Mouse (Mus musculus) colon, adult 2 months (tissue): ENCODE data around the gene Tbx4. TPM values are rescaled to one million over a fixed set of nuclear protein-coding genes. Genes with fewer than 3 reads are reported as not detected.

Experiments used
- polyA plus RNA-seq: library from polyadenylated mRNA; depleted of rRNA; stranded (reverse); fragments of >200 nt; gene quantifications from 2 replicates; pipeline ENCODE4 v1.2.3, GENCODE M21; 2012; rRNA removed

Tbx4 gene
- polyA plus RNA-seq = 0.60 and 0.91 TPM in 2 replicates

DNA sequence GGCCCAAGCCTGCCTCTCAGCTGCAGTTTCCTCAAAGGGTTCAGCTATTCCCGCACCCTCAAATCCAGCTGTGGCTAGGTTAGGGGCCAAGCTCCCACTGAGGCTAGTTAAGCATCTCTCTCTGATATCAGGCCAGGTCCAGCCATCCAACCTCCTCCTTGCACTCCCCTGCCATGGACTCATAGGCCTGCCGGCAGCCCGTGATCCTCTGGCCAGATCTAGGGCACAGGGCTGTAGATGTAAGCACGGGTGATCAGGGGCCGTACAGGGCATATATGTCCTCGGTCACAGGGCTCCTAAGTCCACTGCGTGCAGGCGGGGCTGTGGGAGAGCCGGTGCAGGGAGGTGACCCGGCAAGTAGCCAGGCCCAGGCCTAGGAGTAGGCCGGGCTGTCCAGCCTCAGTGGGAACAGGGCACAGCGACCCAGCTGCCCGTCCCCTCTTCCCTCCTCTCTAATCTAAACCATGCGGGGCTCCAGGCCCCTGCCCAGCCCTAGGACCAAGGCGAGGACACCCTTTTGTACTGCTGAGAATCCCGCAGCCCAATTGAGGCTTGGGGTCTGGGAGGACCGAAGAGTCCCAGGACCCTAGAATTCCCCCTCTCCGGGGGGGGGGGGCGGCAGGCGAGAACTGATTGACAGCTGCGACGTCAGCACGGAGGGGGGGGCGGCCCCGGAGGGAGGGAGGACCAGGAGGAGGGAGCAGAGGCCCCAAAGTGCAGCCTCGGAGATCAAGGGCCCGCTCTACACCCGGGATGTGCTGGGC lies at the start of gene Tbx4:
Gene Tbx4, plus strand, starts transcription at position 758 of the 764 bp plus-strand sequence.

DNA sequence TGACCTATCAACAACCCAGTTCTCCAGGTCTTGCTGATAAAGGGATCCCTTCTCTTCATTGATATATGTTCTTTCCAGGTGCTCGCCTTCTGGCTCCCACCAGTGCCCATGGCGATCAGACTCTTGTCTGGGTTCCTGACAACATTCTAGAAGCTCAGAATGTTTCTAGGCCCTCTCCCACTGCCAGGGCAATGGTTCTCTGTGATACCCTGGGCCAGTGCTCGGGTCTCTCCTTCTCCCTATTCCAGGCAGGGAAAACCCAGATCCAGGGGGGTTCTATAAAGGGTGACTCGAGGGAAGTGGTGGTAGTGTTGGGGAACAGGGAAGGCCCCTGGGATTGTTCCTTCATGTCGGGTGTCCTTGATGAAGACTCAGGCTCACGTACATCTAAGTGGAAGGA lies 36.0 kb upstream of the Tbx4 start, which contains the start of gene Gm11444:
Gene Gm11444, minus strand, starts transcription at position 101 of the 400 bp plus-strand sequence.

Other genes starting within 250 kb of the Tbx4 start
- 17.2 and 21.6 TPM in 2 replicates for gene Tbx2, start 53.9 kb upstream of the Tbx4 start, polyA plus RNA-seq
- not detected in 2 replicates for gene Gm11444, start 36.1 kb upstream of the Tbx4 start, polyA plus RNA-seq